Mouse (Mus musculus) right cerebral cortex, postnatal 10 days (tissue): ENCODE results near the gene Prr5.
A peak's percentile ranks its signal among the peaks of the same experiment; 100 is the strongest.
"Not testable (repeated sequence)": the region's sequence is repeated elsewhere in the genome, so short reads cannot be mapped to it uniquely, and the experiment has no call there.

Experiments
- DNase-seq, 2 experiments: peaks; one replicate each; pipeline ENCODE4 v3.0.0; 2021; ENCODE audit warnings: low spot score in 2 of 2

Gene Prr5

GRCm38 (mm10) chr15:84714730-84715129, 45.3 kb downstream of the Prr5 start:
- DNase-seq, result peak; percentile 64 to 76

- no peak for DNase-seq
Observed at GRCm38 (mm10) chr15:84715132-84715531, 45.7 kb downstream of the Prr5 start.

GRCm38 (mm10) chr15:84717570-84718270, 48.3 kb downstream of the Prr5 start:
- not testable (repeated sequence) for DNase-seq

- no peak for DNase-seq
Observed at GRCm38 (mm10) chr15:84718785-84719184, 49.4 kb downstream of the Prr5 start.

- DNase-seq, result no peak
Observed at GRCm38 (mm10) chr15:84719791-84720190, 50.4 kb downstream of the Prr5 start, which contains the start of gene Arhgap8. Gene Arhgap8, plus strand, starts transcription at chr15:84720052.

GRCm38 (mm10) chr15:84720291-84721204, 51.1 kb downstream of the Prr5 start:
- no peak for DNase-seq

- DNase-seq, result not testable (repeated sequence)
Observed at GRCm38 (mm10) chr15:84723656-84724055, 54.2 kb downstream of the Prr5 start.

GRCm38 (mm10) chr15:84724199-84724598, 54.8 kb downstream of the Prr5 start:
- no peak for DNase-seq

- DNase-seq, result peak; percentile 76 to 80
Observed at GRCm38 (mm10) chr15:84729685-84730084, 60.3 kb downstream of the Prr5 start.

GRCm38 (mm10) chr15:84730893-84731292, 61.5 kb downstream of the Prr5 start:
- DNase-seq, result no peak

- DNase-seq, result no peak
Observed at GRCm38 (mm10) chr15:84731676-84732424, 62.4 kb downstream of the Prr5 start.

- DNase-seq, result no peak
Observed at GRCm38 (mm10) chr15:84732425-84732749, 63.0 kb downstream of the Prr5 start.

- peak; percentile 50 to 65 for DNase-seq
Observed at GRCm38 (mm10) chr15:84736346-84736993, 67.0 kb downstream of the Prr5 start.

- no peak for DNase-seq
Observed at GRCm38 (mm10) chr15:84736994-84737346, 67.5 kb downstream of the Prr5 start.

GRCm38 (mm10) chr15:84738246-84738645, 68.8 kb downstream of the Prr5 start:
- no peak for DNase-seq

- DNase-seq, result no peak
Observed at GRCm38 (mm10) chr15:84741573-84741972, 72.2 kb downstream of the Prr5 start.

GRCm38 (mm10) chr15:84743347-84743746, 73.9 kb downstream of the Prr5 start:
- no peak for DNase-seq

GRCm38 (mm10) chr15:84744308-84744707, 74.9 kb downstream of the Prr5 start:
- DNase-seq, result no peak

- no peak for DNase-seq
Observed at GRCm38 (mm10) chr15:84745831-84746230, 76.4 kb downstream of the Prr5 start.
